Mouse (Mus musculus) lung, adult 18-20 months (tissue): ENCODE measurements around the gene Cflar.
A peak's percentile ranks its signal among the peaks of the same experiment; 100 is the strongest.
"Not testable (repeated sequence)": the region's sequence is repeated elsewhere in the genome, so short reads cannot be mapped to it uniquely, and the experiment has no call there.

ENCODE experiments used
- DNase-seq, 2 experiments: peaks; one replicate each; pipeline ENCODE4 v3.0.0; 2022; ENCODE audit warnings: mixed read lengths in 2 of 2

Gene Cflar

GRCm38 (mm10) chr1:58777583-58777982, 66.3 kb downstream of the Cflar start:
- no peak for DNase-seq

DNA sequence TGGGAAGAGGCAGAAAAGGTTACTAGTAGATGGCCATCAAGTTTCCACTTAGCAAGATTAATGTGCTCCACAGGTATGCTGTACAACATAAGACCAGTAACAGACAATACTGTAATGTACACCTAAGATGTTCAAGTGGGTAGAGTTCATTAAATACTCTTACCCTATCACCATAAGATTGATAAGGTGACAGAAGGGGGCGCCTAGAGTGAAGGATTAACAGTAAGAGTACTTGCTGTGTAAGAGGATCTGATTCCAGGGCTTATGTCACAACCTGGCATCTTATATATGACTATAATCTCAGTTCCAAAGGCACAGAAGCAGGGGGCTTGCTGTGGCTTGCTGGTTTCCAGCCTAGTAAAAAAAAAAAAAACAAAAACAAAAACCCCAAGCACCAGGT, 66.9 kb downstream of the Cflar start:
- DNase-seq: no peak

DNA sequence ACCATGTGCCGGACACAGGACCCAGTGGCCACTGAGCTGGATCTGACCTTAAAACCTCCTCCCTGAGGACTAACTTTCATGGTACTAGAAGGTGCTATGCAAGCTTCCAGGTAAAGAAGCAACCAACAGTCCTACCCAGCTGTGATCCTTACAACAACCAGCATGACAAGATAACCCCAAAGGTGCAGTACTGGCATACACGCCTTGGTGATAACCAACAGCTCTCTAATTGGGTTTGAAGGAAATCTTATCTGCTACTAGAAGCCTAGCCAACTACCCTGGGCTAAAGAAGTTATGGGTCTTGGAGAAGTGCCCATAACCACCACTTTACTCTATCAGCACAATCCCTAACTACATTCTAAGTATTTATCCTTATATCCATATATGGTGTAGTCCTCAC, 75.0 kb downstream of the Cflar start:
- no peak for DNase-seq

DNA sequence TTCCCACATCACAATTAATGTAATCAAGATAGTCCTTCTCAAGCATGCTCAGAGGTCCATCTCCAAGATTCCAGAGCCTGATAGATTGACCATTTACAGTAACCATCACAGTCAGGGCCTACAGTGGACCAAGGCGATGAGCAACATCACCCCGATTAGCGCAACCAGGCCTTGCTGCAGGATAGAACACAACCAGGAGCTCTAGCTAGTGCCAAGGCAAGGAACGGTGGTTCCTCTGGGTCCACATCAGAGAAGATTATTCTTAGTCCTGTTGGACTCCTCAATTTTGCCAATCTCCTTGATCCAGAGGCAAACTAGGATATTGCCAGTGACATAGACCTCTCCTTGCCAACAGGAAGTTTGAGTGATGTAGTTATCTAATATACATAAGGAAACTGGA, 77.1 kb downstream of the Cflar start:
- DNase-seq: no peak

GRCm38 (mm10) chr1:58794705-58795104, 83.4 kb downstream of the Cflar start:
- no peak for DNase-seq

- DNase-seq: peak; percentile 78 to 81
Observed at GRCm38 (mm10) chr1:58795291-58796058, 84.2 kb downstream of the Cflar start, which contains the start of gene Casp8. TSS of gene Casp8 (plus strand) at chr1:58795374.

GRCm38 (mm10) chr1:58796059-58796363, 84.7 kb downstream of the Cflar start:
- no peak for DNase-seq

DNA sequence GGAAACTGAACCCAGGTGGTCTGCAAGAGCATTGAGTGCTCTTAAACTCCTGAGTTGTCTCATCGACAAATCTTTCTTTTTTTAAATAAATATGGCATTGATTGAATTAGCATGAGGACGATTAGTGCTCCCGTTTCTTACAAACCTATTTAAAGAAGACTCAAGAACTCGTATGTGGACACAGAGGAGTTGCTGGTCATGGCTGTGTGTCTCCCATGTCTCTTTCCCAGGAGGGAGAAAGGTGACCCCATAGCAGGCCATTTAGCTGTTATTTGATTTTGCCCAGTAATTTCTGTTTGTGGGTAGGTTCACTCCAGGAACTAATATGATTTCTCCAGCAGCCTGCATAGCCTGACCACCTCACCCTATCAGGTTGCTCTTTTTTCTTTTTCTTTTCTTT, 85.5 kb downstream of the Cflar start:
- DNase-seq: no peak

DNA sequence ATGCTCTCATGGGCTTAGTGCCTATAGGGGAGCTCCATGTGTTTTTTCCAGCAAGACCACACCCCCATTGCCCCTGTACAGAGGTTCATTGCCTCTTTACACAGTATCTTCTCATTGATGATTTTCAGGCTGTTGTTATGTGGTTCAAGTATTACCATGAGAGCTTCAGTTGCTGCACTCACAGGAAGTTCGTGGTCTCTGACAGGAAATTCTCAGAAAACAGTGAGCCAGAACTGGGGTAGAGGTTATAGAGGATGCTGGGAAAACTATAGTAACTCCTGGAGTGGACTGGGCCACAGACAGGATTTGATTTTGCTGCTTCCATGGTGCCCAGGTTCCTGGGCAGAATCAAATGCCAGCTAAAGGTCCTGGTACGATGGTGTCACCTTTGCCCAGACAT, 86.1 kb downstream of the Cflar start:
- peak in 1 of 2 experiments; percentile 21 for DNase-seq

GRCm38 (mm10) chr1:58798911-58799310, 87.6 kb downstream of the Cflar start:
- no peak for DNase-seq

- not testable (repeated sequence) for DNase-seq
Observed at GRCm38 (mm10) chr1:58800644-58801043, 89.3 kb downstream of the Cflar start.

DNA sequence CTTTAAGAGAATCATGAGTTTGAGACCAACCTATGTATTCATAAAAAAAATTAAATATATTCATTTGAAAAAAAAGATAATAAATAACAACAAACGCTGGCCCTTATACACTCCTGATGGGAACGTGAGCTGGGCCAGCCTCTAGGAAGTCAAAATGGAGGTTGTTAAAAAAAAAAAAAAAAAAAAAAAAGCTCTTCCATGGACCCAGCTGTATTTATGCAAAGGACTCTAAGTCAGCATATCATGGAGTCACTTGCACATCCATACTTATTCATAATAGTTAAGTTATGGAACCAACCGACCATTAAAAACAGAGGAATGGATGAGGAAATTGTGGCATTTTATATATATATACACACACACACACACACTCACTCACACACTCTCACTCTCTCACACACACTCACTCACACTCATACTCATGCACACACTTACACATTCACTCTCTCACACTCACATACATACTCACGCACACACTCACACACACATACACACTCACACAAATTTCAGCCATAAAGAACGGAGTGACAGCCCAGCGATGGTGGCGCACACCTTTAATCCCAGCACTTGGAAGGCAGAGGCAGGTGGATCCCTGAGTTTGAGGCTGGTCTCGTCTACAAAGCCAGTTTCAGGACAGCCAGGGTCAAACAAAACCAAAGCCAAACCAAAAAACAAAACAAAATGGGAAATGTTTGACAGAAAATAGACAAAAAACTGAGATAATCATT, 90.4 kb downstream of the Cflar start:
- no peak for DNase-seq

DNA sequence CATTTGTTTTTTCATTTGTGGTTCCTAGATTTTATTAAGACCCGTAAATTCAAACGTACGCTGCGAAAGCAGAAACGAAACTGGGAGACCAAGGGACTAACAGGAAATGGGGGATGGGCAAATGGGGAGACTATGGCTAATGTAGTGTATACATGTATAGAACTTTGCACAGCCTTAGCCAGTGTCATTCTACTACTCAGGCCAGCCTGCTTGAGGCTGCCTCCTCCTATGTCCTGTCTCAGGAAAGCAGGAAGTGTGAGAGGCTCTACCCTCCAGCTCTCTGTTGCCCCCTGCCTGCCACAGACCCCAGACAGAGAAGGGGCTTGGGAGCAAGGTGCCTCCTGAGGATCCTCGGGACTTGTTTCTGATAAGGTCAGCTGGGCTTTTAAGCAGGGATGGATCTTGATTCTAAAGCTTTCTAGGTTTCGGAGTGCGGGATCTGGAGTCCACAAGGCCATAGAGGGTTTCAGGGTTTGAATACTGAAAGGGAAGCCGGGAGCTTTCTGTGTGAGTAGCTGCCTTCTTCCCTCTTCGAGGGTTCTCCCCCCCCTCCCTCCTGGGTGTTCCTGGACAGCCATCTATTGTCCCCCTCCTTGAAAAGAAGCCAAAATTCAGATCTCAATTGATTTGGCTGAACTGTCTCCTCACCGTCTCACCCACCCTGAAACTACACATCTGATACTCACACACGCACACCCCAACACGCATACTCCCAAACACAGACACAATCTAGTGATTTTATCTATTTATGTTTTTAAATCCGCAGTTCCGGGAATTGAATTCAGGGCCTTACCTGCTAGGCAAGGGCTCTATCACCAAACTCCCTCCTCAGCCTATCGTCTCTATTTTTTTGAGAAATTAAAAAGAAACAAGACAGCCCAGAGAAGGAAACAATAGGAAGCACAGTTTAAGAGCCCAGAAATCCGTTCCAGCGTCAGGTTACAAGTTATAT, 91.3 kb downstream of the Cflar start:
- DNase-seq: peak; percentile 76 to 80

GRCm38 (mm10) chr1:58803531-58803930, 92.2 kb downstream of the Cflar start:
- no peak for DNase-seq

DNA sequence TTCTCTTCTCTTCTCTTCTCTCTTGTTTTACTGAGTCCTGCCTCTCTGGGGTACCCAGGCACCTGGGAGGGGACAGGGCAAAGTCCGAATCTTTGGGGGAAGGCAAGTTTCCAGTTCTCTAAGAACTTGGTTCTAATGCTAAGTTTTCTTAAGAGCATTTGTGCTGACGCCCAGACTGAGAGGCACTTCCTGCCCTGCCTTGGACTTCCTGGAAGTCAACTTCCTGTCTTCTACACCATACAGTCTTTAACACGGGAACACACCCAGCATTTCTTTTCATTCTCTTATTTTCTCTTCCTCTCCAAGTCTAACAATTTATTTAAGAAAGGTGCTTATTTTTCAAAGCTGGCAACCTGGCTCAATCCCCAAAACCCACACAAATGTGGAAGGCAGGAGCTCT, 95.3 kb downstream of the Cflar start:
- DNase-seq: no peak
